Mouse (Mus musculus): Measurements from ENCODE around the gene Fbxo6.

DNA sequence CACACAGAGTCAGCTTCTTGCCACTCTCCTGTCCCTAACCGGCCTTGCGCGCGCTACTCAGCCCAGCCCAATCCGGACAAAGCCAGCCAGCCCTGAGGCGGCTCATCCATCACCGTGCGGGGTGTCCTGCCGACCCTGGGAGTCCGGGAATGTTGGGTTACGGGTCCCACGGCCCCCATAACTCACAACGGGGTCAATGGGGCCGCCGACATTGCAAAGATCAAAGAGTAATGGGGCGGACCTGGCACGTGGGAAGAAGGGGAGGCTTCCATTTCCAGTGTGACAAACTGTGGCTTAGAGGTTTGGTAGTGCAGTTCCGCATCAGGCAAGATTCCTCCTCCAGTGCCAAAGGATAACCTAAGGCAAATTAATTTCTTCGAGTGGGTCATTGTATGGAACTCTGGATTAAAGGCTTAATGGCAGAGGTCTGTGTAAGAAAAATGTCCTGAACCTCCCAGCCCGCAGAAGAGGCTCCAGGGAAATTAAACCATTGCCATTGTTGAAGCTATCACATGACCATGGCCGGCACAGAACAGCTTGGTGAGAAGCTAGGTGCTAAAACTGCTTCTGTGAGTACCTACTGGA is 20.4 kb downstream of the Fbxo6 start:
- TF ChIP-seq CTCF (IDR thresholded peaks at IDR 0.05; ENCODE audit: low read depth) (no peak), EP300 (IDR thresholded peaks at IDR 0.05; ENCODE audit: low read depth) (no peak)
